Mouse (Mus musculus) cerebellum, postnatal 4 days (tissue): ENCODE measurements at regions not wholly inside any gene's neighbourhood (a gene's known extent, or its start where the extent isn't known, plus 50 kb on each side); places are given as distances from the start of the nearest gene placed in this dataset.

Experiments used
- DNase-seq, 2 experiments: peaks; one replicate each; pipeline ENCODE4 v3.0.0; 2022; ENCODE audit warnings: low spot score in 2 of 2, mixed read lengths in 1 of 2

DNA sequence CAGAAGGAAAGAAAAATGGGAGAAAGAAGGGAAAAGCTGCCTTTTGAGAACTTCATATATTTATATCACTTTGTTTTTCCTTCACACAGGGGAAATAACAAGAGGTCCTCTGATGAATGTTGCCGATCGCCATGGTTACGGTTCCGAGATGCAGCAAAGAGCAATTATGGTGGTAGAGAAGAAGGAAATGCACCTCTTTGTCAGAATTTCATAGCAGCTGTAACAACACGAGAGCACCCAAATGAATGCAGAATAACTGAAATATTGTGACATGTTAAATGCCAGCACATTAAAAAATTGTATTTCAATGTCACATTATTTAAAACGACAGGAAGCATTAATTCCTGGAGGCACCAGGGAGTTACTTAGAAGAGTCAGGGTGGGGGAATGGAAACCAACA lies 279.4 kb downstream of the Mctp2 start:
- DNase-seq = no peak

DNA sequence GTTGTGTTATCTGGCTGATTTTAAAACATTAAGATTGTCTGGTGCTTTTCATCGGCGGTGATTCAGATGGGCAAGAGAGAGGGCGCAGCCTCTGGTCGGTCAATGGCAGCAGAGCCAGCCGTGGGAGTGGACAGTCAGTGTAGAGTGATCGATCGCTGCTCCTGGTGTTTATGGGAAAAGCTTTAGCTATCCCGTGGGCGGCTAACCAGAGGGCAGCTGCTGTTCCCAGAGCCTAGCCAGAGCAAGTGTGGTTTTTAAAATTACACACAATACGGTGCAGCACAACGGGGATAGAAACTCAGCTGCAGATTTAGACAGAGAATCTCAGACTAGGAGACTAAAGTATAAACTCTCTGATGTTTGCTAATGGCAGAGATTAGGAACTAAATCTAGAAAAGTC lies 297.3 kb downstream of the Mctp2 start:
- DNase-seq = no peak

DNA sequence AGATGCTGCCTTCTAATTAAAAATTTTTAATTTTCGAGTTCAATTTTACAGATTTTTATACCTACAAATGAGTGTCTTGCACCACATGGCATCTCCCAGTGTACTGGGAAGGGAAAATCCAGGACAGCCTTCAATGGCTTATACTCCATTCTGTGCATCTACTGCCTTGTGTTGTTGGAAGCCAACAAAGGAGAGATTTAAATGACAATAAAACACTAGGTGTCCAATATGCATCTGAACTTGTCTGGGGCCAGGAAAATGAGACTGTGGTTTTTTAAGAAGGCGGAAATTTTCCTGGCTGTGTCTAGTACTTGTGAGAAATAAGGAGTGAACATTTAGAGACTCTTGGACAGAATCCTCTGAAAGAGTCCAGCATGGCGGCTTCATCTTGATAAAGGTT lies 302.1 kb downstream of the Mctp2 start:
- DNase-seq = no peak

DNA sequence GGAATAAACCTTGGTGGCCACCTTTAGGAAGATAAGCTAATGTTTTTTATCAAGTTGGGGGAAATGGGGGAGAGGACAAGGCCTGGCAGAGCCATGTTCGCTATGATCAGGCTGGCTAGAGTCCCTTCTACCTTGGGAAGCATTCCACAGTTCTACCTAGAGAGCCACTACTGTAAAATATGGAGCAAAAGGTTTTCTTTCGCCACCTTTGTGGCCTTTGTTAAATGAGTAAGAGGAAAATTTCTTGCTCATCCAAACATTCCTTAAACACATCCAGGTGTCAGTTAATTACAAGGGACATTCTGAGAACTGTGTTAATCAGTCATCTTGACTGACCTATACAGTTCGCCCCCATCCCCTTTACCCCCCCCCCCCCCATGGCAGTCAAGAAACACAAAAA lies 313.9 kb downstream of the Mctp2 start:
- DNase-seq = no peak

DNA sequence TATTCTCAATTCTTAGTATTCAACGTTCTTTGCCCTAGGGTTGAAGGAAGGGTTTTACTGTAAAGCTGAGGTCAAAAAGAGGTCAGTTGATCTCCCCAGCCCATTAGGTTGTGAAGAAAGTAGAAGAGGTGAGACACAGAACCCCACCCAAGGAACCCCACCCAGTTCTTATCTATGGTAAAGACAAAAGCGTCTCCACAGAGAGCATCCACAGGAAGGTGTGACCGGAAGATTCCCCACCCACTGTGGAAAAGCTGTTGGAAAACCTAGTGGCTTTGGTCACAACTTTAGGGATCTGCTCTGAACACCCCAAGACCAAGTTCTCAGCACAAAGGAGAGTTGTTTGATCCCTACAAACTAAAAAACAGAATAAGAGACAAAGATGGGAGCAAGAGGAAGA lies 314.6 kb downstream of the Mctp2 start:
- no peak for DNase-seq

DNA sequence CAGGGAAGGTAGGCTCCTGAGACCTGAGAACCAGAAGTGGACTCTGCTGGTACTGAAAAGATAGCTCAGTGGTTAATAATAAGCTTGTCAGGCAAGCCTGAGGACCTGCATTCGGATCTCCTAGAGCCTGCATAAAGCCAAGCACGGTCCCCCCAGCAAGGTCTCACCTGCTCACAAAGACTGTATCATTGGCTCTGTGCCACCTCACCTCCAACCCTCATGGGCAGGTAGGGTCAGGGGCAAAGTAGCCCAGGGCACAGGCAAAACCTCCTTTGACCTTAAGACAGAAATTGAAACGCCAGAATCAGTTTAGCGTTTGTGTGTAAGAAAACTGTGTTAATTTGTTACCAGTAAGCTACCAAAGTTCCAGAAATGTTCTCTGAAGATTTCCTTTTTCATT lies 315.2 kb downstream of the Mctp2 start:
- DNase-seq = no peak

DNA sequence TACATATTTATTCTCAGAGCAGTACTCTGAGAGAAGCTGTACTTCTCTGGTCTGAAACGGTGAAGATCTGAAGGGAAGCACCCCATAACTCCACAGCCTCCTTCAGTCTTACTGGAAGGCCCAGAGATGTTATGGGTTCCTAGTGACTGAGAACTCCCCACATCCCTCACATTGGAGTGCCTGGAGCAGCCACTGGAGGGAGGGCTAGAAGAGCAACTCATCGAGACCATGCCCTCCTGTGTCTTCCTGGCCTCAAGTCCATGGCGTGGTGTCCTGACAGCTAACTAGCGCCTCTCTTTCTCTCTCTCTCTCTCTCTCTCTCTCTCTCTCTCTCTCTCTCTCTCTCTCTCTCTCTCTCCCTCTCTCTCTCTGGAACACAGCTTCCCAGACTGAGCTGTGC lies 340.4 kb downstream of the Mctp2 start:
- no peak for DNase-seq

DNA sequence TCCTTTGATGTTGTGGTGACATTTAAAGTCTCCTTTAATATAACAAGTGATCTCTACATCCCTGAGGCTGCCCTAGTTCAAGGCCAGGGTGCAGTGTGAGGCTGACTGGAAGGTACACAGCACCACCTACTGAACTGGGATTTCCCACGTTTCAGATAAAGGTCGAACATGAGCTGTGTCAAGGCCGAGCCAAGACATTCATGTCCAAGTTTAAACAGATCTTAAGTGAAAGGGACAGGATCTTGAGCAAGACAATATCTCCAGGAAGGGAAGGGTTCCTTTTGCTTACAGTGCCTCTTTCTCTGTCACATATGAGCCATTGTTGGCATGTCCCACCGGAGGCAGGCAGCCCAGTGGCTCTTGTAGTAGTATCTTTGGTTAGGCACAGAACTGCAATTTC lies 343.0 kb downstream of the Mctp2 start:
- no peak for DNase-seq

DNA sequence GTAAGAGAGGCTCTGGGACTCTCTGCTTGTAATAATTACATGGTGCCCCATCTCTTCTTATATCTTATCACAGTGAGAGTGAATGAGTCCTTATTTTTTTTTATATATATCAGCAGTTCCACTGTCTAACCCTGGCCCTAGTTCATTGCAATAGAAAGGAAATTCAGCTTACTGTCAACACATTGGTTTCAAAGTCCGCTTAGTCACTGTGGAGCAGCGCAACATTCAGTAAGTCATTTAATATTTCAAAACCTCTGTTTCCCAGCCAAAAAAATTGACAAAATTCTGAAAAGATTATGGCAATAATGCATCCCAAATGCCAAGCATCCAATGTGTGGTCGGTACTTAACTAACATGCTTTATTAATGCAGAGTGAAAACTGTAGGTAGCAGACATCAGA lies 343.6 kb downstream of the Mctp2 start:
- no peak for DNase-seq

DNA sequence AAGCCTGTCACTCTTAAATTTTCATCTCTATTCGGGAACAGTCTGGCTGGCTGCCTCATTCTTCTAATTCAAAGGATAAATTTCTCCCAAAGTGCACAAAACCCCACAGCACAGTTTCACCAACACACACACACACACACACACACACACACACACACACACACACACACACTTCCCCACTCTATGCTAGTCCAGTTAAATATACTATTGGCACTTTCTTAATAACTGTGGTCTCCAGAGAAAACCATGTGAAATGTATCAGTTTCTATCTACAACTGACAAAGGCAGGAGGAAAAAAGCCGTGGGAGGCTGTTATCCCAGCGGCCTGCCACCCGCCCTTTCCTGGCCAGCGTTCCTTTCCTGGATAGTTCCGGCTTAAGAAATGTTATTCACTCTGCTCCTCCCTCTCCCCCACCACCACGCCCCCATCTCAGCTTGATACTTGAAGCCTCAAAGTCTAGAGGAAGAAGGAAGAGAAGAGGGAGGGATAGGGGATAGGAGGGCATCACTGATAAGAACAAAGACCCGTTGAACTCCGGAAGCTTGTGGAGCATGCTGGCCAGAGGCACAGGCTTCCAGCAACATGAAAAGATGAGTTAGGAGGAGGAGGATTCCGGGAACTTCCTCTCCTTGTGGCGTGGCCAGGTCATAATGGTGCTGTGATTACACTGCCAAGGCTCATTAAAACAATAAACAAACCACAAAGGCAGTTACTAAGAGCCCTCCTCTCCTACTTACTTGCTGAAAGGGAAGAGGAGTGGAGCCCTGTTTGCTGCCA lies 345.8 kb downstream of the Mctp2 start:
- DNase-seq = peak in 1 of 2 experiments; percentile 15

DNA sequence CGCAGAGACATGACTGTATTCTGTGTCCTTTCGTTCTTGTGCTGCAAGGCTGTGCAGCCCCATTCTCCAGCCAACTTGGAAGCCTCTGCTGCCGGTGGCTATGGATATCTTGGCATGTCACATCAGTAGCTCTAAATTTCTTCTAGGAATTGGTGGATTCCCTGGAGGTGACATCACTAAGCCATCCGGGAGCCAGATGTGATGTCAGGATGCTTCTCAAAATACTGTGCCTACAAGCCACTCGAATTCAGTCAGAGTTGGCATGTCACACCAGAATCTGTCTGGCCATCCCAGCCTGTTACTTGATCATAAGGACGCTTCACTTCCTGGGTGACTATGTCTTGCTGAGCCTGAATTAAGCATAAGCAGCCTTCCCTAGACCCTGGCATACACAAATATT lies 359.9 kb downstream of the Mctp2 start:
- DNase-seq = no peak

DNA sequence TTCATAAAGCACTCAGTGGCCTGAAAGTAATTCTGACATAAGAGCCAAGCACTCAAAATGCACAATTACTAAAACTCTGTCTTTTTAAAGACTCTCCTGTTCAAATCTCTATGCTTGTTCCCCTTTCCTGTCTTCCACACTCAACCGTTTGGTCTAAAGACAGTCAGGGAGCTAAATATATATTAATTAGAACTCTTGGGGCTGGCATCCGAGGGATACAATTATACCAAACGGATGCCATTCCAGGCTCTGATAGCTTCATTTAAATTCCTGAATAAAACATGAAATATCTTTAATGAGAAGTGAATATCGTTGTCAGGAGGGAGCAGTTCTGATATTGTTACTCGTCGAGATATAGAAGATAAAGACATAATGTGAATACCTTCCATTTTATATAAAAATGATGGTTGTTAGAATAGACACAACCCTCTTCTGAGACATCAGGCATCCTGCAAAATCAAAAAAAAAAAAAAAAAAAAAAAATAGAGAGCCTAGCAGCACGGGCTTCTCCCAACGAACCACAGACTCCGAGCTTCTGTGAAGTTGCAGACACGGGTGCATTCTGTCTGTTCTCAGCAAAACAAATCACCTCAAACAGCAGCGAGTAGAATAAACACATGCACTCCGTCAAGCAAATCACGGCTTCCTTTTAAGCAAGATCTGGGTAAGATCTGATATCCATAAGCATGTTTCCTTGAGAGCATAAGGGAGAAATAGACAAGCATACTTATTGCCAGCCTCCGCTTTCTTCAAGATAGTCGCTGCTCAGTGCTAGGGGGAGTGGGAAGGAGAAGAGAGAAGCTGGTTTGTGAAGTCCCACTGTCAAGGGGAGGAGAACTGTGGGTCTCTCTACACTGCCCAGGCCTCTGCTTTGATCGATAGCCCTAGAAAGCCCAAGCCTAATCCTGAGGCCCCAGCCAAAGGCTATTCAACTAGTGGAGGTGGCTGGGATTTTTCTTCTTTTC lies 363.0 kb downstream of the Mctp2 start:
- DNase-seq = no peak

DNA sequence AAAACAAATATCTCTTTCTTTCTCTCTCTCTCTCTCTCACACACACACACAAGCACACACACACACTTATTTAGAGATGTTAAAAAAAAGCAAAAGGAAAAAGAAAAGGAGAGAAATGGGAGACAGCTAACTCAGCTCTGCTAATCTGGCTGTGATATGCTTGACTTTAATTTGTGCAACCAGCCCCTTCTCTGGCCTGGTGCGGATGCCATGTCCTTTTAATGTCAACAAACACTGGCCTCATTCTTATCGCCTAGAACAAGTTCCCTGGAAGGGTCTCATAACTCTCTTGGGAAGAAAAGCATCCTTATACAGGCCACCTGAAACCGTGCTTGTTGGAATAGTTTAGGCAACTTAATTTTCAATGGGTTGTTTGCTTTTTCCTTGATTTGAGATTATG lies 368.7 kb downstream of the Mctp2 start:
- no peak for DNase-seq

DNA sequence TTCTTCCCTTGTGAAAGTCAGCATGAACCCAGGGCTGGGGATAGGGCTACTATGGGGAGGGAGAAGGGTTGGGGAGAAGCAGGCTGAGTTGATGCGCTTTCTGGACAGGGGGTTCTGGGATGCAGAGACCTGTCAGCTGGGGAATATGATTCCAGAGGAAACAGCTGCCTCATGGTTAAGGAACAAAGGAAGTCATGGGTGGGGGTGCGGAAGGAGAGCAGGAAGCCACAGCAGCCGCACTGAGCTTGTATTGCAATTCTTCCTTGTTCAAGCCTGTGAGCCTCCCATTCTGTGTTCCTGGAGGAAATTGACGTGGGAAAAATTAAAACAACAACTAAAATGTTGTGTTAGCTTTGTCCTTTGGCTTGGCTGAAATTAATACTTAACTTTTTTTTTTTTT lies 369.7 kb downstream of the Mctp2 start:
- no peak for DNase-seq
